ENCODE assay signal across 22 mouse cellular contexts in the genomic region with DNA sequence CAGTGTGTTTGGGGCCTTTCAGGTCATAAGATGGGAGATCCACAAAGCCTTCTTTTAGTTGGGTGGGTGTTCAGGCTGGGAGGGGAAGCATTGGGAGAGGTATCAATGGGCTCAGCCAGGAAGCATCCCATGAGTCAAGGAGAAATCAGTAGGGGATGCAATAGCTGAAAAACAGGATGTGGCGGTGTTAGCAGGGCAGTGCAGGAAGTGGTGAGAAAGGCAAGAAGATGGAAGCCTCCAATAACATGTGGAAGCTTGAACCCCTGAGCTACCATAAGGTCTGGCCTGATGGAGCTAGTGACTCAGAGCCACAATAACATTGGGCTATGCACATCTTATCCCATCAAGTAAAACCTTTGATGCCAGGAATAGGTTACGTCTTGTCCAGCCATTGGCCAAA. TPM values are rescaled to one million over a fixed set of nuclear protein-coding genes. Genes with fewer than 3 reads are reported as not detected.
"Had no signal": no experiment of that assay in that cellular context is flagged by ENCODE, and none has a peak within 500 bp of the region (broad histone marks: within the 10 kb centered on the region; RNA-seq: fewer than 3 reads in every experiment).

No protein-coding gene starts in this region.

- DNase-seq: kidney, adult 9 months; kidney, postnatal 4 days; lung, adult 2 months; lung, postnatal 36 days; right cerebral cortex, adult 18-20 months; right cerebral cortex, postnatal 25 days; thymus, postnatal 14 days had no signal

- H3K9me3 ChIP-seq: limb, embryonic 13.5 days; midbrain, embryonic 10.5 days; midbrain, embryonic 15.5 days had no signal

- H3K9ac ChIP-seq: limb, embryonic 13.5 days; liver, embryonic 14.5 days; midbrain, embryonic 15.5 days had no signal

- H3K36me3 ChIP-seq: limb, embryonic 13.5 days; midbrain, embryonic 10.5 days; midbrain, embryonic 15.5 days had no signal

- ATAC-seq: lung, postnatal 0 days; midbrain, embryonic 15.5 days had no signal

- H3K27ac ChIP-seq: kidney, postnatal 0 days; layer of hippocampus, adult 2 months; limb, embryonic 13.5 days; liver, embryonic 14.5 days; midbrain, embryonic 10.5 days; midbrain, embryonic 15.5 days had no signal

- H3K27me3 ChIP-seq: midbrain, embryonic 15.5 days had no signal

- H3K4me3 ChIP-seq: layer of hippocampus, adult 2 months; limb, embryonic 13.5 days; midbrain, embryonic 10.5 days; midbrain, embryonic 15.5 days had no signal

- H3K4me2 ChIP-seq: limb, embryonic 13.5 days; midbrain, embryonic 15.5 days had no signal

RNA-seq across cellular contexts. Expression of gene Gm10428, which starts 11.7 kb away (rescaled TPM):
- total RNA-seq: layer of hippocampus, adult 2 months; layer of hippocampus, postnatal 10 days; left cerebral cortex, postnatal 36 days; liver, adult 2 months; megakaryocyte, adult 5-6 weeks had no signal
- polyA plus RNA-seq: limb, embryonic 13.5 days; liver, adult 2 months; liver, embryonic 14.5 days; lung, adult 2 months; lung, postnatal 0 days; midbrain, embryonic 10.5 days; midbrain, embryonic 15.5 days; neural tube, embryonic 14.5 days; small intestine, adult 2 months; stomach, embryonic 16.5 days; urinary bladder, adult 2 months had no signal

RNA-seq across cellular contexts. Expression of gene Zfp286, which starts 48.1 kb away (rescaled TPM):
- polyA plus RNA-seq: liver, adult 2 months had no signal
